Mouse (Mus musculus) limb, embryonic 13.5 days (tissue): ENCODE measurements at regions not wholly inside any gene's neighbourhood (a gene's known extent, or its start where the extent isn't known, plus 50 kb on each side); places are given as distances from the start of the nearest gene placed in this dataset.

Experiments used
- ATAC-seq: fragments of 200-750 bp; cut with Nextera tagmentation; 2 replicates; pipeline ENCODE4 v1.8.0; 2017; ENCODE audit warnings: low read depth, moderate number of reproducible peaks, moderate TSS enrichment; ENCODE audit not compliant: low FRiP score
- H3K27ac ChIP-seq: fragments of 300-500 bp; sonication (generic); 2 replicates; pipeline ENCODE4 v1.5.1; 2015; ENCODE audit warnings: inconsistent platforms, mild to moderate bottlenecking, moderate library complexity
- H3K27me3 ChIP-seq: fragments of 300-500 bp; sonication (generic); 2 replicates; pipeline ENCODE4 v1.6.1; 2015; ENCODE audit warnings: mild to moderate bottlenecking, inconsistent platforms
- H3K36me3 ChIP-seq: fragments of 300-500 bp; sonication (generic); 2 replicates; pipeline ENCODE4 v1.6.1; 2015; ENCODE audit warnings: inconsistent platforms, mild to moderate bottlenecking, moderate library complexity
- H3K4me1 ChIP-seq: fragments of 300-500 bp; sonication (generic); 2 replicates; pipeline ENCODE4 v1.6.1; 2015; ENCODE audit warnings: inconsistent platforms
- H3K4me2 ChIP-seq: fragments of 300-500 bp; sonication (generic); replicated peaks from 2 replicates; pipeline ENCODE4 v1.6.1; 2015; ENCODE audit warnings: inconsistent platforms, mild to moderate bottlenecking, moderate library complexity
- H3K4me3 ChIP-seq: fragments of 300-500 bp; sonication (generic); 2 replicates; pipeline ENCODE4 v1.5.1; 2015; ENCODE audit warnings: moderate library complexity, mild to moderate bottlenecking, inconsistent platforms
- H3K9ac ChIP-seq: fragments of 300-500 bp; sonication (generic); 2 replicates; pipeline ENCODE4 v1.6.1; 2015; ENCODE audit warnings: mild to moderate bottlenecking, inconsistent platforms
- H3K9me3 ChIP-seq: fragments of 300-500 bp; sonication (generic); 2 replicates; pipeline ENCODE4 v1.6.1; 2016; ENCODE audit warnings: inconsistent platforms
- WGBS: fragments of 180-500 bp; shearing (Covaris S2); methylation state at CpG from one replicate; pipeline ENCODE4 v1.1.7; 2015; 5-methylcytosine and 5-hydroxymethylcytosine counted together

DNA sequence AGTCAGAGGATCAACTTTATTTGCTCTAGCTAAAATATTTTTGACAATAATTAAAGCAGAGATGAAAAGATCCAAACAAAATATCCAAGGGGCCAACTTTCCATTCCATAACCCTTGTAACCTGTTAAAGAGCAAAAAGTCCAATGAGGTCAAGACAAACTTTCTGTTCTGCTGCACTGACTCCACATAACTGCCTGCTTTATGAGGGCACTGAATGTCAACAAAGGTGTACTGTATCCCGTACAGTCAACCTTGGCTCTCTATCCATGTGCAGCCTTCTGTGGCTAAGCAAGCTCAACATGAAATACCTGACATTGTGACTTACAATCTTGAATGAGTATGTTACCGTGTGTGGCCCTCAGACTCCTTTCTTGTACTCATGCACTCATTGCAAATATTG is 166.3 kb downstream of the Pfkfb3 start:
- no peak overlapping the region for H3K27ac ChIP-seq
- no peaks in the 10 kb centered on the region for H3K36me3 ChIP-seq
- H3K9ac ChIP-seq: no peak overlapping the region
- H3K4me2 ChIP-seq: no peak overlapping the region
- no peak for ATAC-seq
- no peaks in the 10 kb centered on the region for H3K9me3 ChIP-seq
- no peaks in the 10 kb centered on the region for H3K27me3 ChIP-seq
- 0 out of 2 replicates have a peak, but pooled peaks cover 4% of the 10 kb centered on the region for H3K4me1 ChIP-seq
- 70% methylated on average over 2 of the region's 2 CpGs for WGBS
- H3K4me3 ChIP-seq: no peak overlapping the region

DNA sequence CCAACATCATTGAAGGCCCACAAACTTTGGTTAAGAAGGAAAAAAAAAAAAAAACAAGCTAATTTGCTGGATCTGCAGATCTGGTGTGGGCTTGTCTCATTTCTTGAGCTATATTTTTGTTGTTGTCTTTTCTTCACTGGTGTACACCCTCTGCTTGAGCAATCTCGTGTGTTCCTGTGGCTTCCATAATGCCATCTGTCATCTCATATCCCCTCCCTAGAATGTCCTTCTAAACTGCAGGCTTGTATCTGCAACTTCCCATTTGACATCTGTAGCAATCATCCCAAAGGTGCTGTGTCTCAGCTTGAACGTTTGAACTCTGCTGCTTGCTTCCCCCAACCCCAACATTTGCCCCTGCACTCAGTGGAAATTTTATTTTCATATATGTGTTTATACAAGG is 170.1 kb downstream of the Pfkfb3 start:
- Histone ChIP-seq H3K4me3 (no peak overlapping the region), H3K9me3 (no peaks in the 10 kb centered on the region), H3K9ac (no peak overlapping the region), H3K36me3 (no peaks in the 10 kb centered on the region), H3K4me1 (no peaks in the 10 kb centered on the region), H3K27me3 (no peaks in the 10 kb centered on the region), H3K4me2 (no peak overlapping the region), H3K27ac (no peak overlapping the region)
- WGBS: 66% methylated on average over 2 of the region's 2 CpGs
- ATAC-seq: no peak

GRCm38 (mm10) chr2:11377213-11377612 is 176.7 kb downstream of the Pfkfb3 start:
- H3K27ac ChIP-seq: no peak overlapping the region
- no peaks in the 10 kb centered on the region for H3K4me1 ChIP-seq
- ATAC-seq: no peak
- no peak overlapping the region for H3K4me3 ChIP-seq
- H3K36me3 ChIP-seq: no peaks in the 10 kb centered on the region
- H3K9ac ChIP-seq: no peak overlapping the region
- H3K27me3 ChIP-seq: no peaks in the 10 kb centered on the region
- no peaks in the 10 kb centered on the region for H3K9me3 ChIP-seq
- WGBS: 74% methylated on average over 2 of the region's 2 CpGs
- H3K4me2 ChIP-seq: no peak overlapping the region

DNA sequence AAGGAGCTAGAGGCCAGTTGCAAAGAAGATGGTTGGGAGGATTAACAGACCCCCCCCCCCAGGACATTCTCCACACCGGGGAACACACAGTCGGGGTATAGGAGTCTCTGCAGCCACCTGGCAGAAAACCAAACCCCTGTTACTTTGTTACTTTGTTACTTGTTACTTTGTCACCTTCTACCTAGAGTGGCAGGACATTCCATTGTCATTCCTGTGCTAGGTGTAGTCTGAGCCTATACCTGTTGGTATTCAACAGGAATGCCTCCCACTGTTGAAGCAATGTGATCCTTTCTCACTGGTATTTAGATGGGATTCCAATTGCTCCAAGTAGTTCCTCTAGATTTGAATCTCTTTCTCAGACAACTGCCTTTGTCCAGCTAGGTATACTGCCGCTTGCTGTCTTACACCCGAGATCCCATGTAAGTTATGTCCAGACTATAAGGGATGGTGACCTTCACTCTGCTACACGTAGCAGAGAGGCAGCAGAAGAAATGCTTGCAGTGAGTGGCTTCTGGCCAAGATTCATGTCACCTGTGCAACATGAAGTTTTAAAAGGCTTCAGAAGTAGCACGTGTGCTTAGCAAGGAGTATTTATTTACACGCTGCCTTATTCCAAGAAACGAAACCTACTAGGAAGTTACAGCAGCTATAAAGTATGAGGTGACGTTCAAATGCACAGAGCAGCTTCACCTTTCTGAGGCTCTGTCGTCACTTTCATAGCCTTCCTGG is 178.0 kb downstream of the Pfkfb3 start:
- Histone ChIP-seq H3K27me3 (no peaks in the 10 kb centered on the region), H3K4me3 (no peak overlapping the region), H3K9me3 (no peaks in the 10 kb centered on the region), H3K9ac (no peak overlapping the region), H3K36me3 (no peaks in the 10 kb centered on the region), H3K4me2 (no peak overlapping the region), H3K27ac (no peak overlapping the region), H3K4me1 (no peaks in the 10 kb centered on the region)
- no peak for ATAC-seq
- WGBS: 60% methylated on average over 10 of the region's 10 CpGs

DNA sequence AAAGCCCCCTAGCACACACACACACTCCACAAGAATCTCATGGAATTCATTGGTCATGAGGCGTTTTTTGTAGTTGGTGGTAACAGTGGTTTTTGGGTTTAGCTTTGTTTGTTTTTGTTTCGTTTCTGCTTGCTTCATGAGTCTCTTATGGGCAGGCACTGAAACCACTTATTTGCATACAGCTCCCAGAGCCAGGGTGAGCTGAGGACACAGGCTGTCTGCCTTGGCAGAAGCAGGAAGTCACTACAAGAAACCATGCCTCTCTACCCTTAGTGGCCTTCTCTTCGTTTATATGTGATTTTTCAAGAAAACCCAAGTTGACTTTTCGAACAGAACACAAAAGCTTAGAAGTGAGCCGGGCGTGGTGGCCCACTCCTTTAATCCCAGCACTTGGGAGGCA is 178.8 kb downstream of the Pfkfb3 start:
- H3K27me3 ChIP-seq: no peaks in the 10 kb centered on the region
- no peak for ATAC-seq
- H3K4me2 ChIP-seq: no peak overlapping the region
- 59% methylated on average over 6 of the region's 6 CpGs for WGBS
- H3K36me3 ChIP-seq: no peaks in the 10 kb centered on the region
- no peaks in the 10 kb centered on the region for H3K4me1 ChIP-seq
- no peak overlapping the region for H3K4me3 ChIP-seq
- H3K9me3 ChIP-seq: no peaks in the 10 kb centered on the region
- no peak overlapping the region for H3K27ac ChIP-seq
- no peak overlapping the region for H3K9ac ChIP-seq

DNA sequence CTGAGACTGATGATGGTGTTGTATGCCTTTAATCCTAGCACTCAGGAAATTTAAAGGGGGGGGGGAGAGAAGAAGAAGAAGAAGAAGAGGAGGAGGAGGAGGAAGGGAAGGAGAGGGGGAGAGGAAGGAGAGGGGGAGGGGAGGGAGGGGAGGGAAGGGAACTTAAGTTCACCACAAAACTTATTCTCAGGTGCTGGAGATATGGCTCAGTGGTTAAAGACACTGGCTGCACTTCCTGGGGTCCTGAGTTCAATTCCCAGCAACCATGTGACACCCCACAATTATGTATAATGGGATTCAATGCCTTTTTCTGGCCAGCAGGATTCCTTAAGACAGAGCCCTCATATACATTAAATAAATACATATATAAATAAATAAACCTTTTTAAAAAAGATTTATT is 183.6 kb downstream of the Pfkfb3 start:
- no peak for ATAC-seq
- H3K4me1 ChIP-seq: no peaks in the 10 kb centered on the region
- H3K9ac ChIP-seq: no peak overlapping the region
- H3K4me2 ChIP-seq: no peak overlapping the region
- no peaks in the 10 kb centered on the region for H3K36me3 ChIP-seq
- H3K4me3 ChIP-seq: no peak overlapping the region
- no peak overlapping the region for H3K27ac ChIP-seq
- no peaks in the 10 kb centered on the region for H3K9me3 ChIP-seq
- no peaks in the 10 kb centered on the region for H3K27me3 ChIP-seq

DNA sequence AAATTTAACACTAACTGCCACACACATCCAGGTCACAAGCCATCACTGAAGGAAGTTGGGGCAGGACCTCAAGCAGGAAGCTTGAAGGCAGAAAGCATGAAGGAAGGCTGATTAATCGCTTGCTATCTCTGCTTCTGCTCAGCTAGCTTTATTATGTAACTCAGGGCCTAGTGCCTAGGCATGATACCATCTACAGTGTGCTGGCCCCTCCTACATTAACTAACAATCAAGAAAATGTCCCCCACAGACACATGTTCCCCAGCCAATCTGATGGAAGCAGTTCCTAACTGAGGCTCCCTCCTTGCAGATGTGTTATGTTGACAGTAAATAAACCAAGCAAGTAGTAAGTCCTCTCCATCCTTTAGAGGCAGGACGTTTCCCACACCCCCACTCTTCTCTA is 186.6 kb downstream of the Pfkfb3 start:
- Histone ChIP-seq H3K9me3 (no peaks in the 10 kb centered on the region), H3K4me2 (no peak overlapping the region), H3K4me3 (no peak overlapping the region), H3K36me3 (no peaks in the 10 kb centered on the region), H3K27me3 (no peaks in the 10 kb centered on the region), H3K27ac (no peak overlapping the region), H3K4me1 (no peaks in the 10 kb centered on the region), H3K9ac (no peak overlapping the region)
- 64% methylated on average over 2 of the region's 2 CpGs for WGBS
- no peak for ATAC-seq

GRCm38 (mm10) chr2:11365815-11366214 is 188.1 kb downstream of the Pfkfb3 start:
- no peak for ATAC-seq
- 73% methylated on average over 3 of the region's 3 CpGs for WGBS
- no peak overlapping the region for H3K9ac ChIP-seq
- H3K36me3 ChIP-seq: no peaks in the 10 kb centered on the region
- no peak overlapping the region for H3K27ac ChIP-seq
- no peaks in the 10 kb centered on the region for H3K4me1 ChIP-seq
- no peaks in the 10 kb centered on the region for H3K9me3 ChIP-seq
- H3K4me2 ChIP-seq: no peak overlapping the region
- no peaks in the 10 kb centered on the region for H3K27me3 ChIP-seq
- no peak overlapping the region for H3K4me3 ChIP-seq

- no peak overlapping the region for H3K9ac ChIP-seq
- H3K4me3 ChIP-seq: no peak overlapping the region
- no peaks in the 10 kb centered on the region for H3K36me3 ChIP-seq
- no peak overlapping the region for H3K4me2 ChIP-seq
- WGBS: 46% methylated on average over 4 of the region's 4 CpGs
- no peak overlapping the region for H3K27ac ChIP-seq
- H3K9me3 ChIP-seq: no peaks in the 10 kb centered on the region
- no peaks in the 10 kb centered on the region for H3K4me1 ChIP-seq
- H3K27me3 ChIP-seq: no peaks in the 10 kb centered on the region
- no peak for ATAC-seq
These were observed 188.5 kb downstream of the Pfkfb3 start for GRCm38 (mm10) chr2:11365371-11365770.

DNA sequence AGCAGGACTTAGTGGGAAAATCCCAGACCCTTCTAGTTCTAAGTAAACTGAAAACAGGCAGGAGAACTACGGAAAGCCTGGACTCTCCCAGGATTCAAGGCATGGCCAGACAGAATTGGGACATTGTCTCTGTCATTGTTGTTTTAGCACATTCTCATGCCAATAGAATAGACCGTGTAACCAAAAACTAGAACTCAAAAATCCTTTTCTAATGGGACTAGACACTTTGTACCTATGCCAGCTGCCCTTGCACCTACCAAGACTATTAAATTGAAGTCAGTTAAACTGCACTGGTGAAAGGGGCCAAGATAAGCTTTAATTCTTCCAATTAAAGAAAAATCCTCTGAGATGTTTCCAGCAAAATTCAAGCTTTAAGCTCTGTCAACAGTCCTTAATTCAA is 189.8 kb downstream of the Pfkfb3 start:
- H3K4me1 ChIP-seq: no peaks in the 10 kb centered on the region
- H3K27ac ChIP-seq: no peak overlapping the region
- no peak overlapping the region for H3K4me2 ChIP-seq
- H3K4me3 ChIP-seq: no peak overlapping the region
- no peak for ATAC-seq
- WGBS: 92% methylated on average over 2 of the region's 2 CpGs
- no peak overlapping the region for H3K9ac ChIP-seq
- no peaks in the 10 kb centered on the region for H3K36me3 ChIP-seq
- H3K27me3 ChIP-seq: no peaks in the 10 kb centered on the region
- H3K9me3 ChIP-seq: no peaks in the 10 kb centered on the region

DNA sequence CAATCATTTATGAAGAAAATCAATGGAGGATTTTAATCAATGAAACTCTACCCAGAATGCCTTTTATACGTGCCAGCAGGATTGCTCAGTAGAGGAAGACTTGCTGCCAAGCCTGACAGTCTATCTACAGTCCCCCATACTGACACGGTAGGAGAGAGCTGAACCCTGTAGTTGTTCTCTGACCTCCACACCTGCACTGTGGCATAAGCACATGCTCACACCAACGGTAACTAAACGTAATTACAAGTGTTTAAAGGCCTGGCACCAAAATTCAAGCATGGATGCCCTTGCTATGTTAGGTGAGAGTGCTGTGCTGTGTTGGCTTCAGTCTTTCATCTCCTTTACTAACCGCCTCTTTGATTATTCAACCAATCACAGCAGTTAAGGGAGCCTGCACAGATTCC is 190.8 kb downstream of the Pfkfb3 start:
- Histone ChIP-seq H3K4me2 (no peak overlapping the region), H3K9ac (no peak overlapping the region), H3K27me3 (no peaks in the 10 kb centered on the region), H3K4me1 (no peaks in the 10 kb centered on the region), H3K27ac (no peak overlapping the region), H3K9me3 (no peaks in the 10 kb centered on the region), H3K4me3 (no peak overlapping the region), H3K36me3 (no peaks in the 10 kb centered on the region)
- no peak for ATAC-seq
- WGBS: 80% methylated on average over 5 of the region's 5 CpGs

GRCm38 (mm10) chr2:11362205-11362994 is 190.5 kb downstream of the Prkcq start:
- WGBS: 74% methylated on average over 8 of the region's 8 CpGs
- ATAC-seq: peak; percentile 35; the same call in 1 of the 2 replicates
- no peak overlapping the region for H3K27ac ChIP-seq
- no peaks in the 10 kb centered on the region for H3K4me1 ChIP-seq
- no peak overlapping the region for H3K4me2 ChIP-seq
- H3K9me3 ChIP-seq: no peaks in the 10 kb centered on the region
- no peak overlapping the region for H3K4me3 ChIP-seq
- H3K9ac ChIP-seq: no peak overlapping the region
- no peaks in the 10 kb centered on the region for H3K27me3 ChIP-seq
- no peaks in the 10 kb centered on the region for H3K36me3 ChIP-seq

DNA sequence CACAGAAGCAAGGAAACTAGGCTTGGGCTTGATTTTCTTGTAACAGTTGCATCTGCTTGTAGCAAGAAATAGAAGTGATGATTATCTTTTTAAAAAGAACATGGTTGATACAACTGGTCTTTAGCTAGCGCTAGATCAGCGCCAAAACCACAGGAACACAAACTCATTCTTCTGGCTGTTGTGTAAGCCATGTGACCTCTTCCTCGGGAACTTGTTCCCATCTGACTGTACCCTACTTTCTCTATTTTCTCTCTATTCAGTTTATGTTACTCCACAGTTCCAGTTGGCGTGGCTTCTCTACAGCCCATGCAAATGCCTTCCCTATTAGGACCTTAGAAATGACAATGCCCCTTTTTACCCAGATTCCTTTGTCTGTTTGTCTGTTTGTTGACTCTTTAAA is 187.4 kb downstream of the Prkcq start:
- no peaks in the 10 kb centered on the region for H3K36me3 ChIP-seq
- no peaks in the 10 kb centered on the region for H3K4me1 ChIP-seq
- H3K27me3 ChIP-seq: no peaks in the 10 kb centered on the region
- 88% methylated on average over 4 of the region's 4 CpGs for WGBS
- no peak overlapping the region for H3K9ac ChIP-seq
- no peaks in the 10 kb centered on the region for H3K9me3 ChIP-seq
- H3K4me3 ChIP-seq: no peak overlapping the region
- no peak for ATAC-seq
- H3K4me2 ChIP-seq: no peak overlapping the region
- no peak overlapping the region for H3K27ac ChIP-seq
